Mouse (Mus musculus) bone marrow, adult 2 months (tissue): ENCODE results near the gene Cpne8. TPM values are rescaled to one million over a fixed set of nuclear protein-coding genes. Genes with fewer than 3 reads are reported as not detected.
"Not testable (repeated sequence)": the region's sequence is repeated elsewhere in the genome, so short reads cannot be mapped to it uniquely, and the experiment has no call there.

ENCODE experiments used
- H3K27ac ChIP-seq: fragments of 200-500 bp; 2 replicates; pipeline ENCODE4 v1.5.1; 2012; ENCODE audit warnings: low read depth, mild to moderate bottlenecking, control low read depth, inconsistent platforms, low read length; ENCODE audit not compliant: control insufficient read depth, poor library complexity, insufficient read depth
- H3K4me1 ChIP-seq: fragments of 200-500 bp; 2 replicates; pipeline ENCODE4 v1.6.1; 2011; ENCODE audit warnings: low read length; ENCODE audit not compliant: control insufficient read depth, insufficient read depth
- H3K4me3 ChIP-seq: fragments of 200-500 bp; replicated peaks from 2 replicates; pipeline ENCODE3; 2011; ENCODE audit warnings: mild to moderate bottlenecking, low read depth, low read length, control low read depth; ENCODE audit not compliant: control insufficient read depth
- CTCF ChIP-seq: fragments of 200-500 bp; IDR thresholded peaks from 2 replicates; pipeline ENCODE4 v1.5.1; 2011; ENCODE audit warnings: low read length, control low read depth; ENCODE audit not compliant: control insufficient read depth, insufficient read depth
- POLR2A ChIP-seq: fragments of 200-500 bp; IDR thresholded peaks from 2 replicates; pipeline ENCODE4 v1.6.1; 2011; ENCODE audit warnings: low read depth, mild to moderate bottlenecking, control low read depth, low read length, borderline replicate concordance; ENCODE audit not compliant: control insufficient read depth
- WGBS: fragments of 180-500 bp; shearing (Covaris S2); methylation state at CpG from one replicate; pipeline ENCODE4 v1.1.7; 2018; 5-methylcytosine and 5-hydroxymethylcytosine counted together
- polyA plus RNA-seq: library from polyadenylated mRNA; stranded (reverse); fragments of >200 nt; gene quantifications from 2 replicates; pipeline ENCODE4 v1.2.4, GENCODE M21; 2011; ENCODE audit warnings: low replicate concordance; ENCODE audit not compliant: missing spikeins, insufficient read depth, insufficient read length

Gene Cpne8
- polyA plus RNA-seq, 1 experiment = 2.3 TPM

GRCm38 (mm10) chr15:90491558-90491957 lies 187.7 kb downstream of the Cpne8 start:
- no peak overlapping the region for H3K27ac ChIP-seq
- no peaks in the 10 kb centered on the region for H3K4me1 ChIP-seq
- TF ChIP-seq POLR2A (no peak), CTCF (no peak)
- no peak overlapping the region for H3K4me3 ChIP-seq
- WGBS = 63% methylated on average over 6 of the region's 6 CpGs

GRCm38 (mm10) chr15:90490186-90490585 lies 189.0 kb downstream of the Cpne8 start:
- Histone ChIP-seq H3K4me1 (no peaks in the 10 kb centered on the region), H3K4me3 (no peak overlapping the region), H3K27ac (no peak overlapping the region)
- TF ChIP-seq POLR2A (no peak), CTCF (no peak)
- 78% methylated on average over 7 of the region's 7 CpGs for WGBS

- not testable (repeated sequence) for H3K4me1 ChIP-seq, H3K4me3 ChIP-seq
Measured at GRCm38 (mm10) chr15:90470561-90470960, 208.7 kb downstream of the Cpne8 start.

GRCm38 (mm10) chr15:90463281-90463680 lies 216.0 kb downstream of the Cpne8 start:
- Histone ChIP-seq H3K27ac (no peak overlapping the region), H3K4me3 (no peak overlapping the region), H3K4me1 (no peaks in the 10 kb centered on the region)
- no peak for TF ChIP-seq POLR2A
- TF ChIP-seq CTCF = no peak
- WGBS = 60% methylated on average over 2 of the region's 2 CpGs

More at GRCm38 (mm10) chr15:90470561-90470960, 208.7 kb downstream of the Cpne8 start:
- H3K27ac ChIP-seq = not testable (repeated sequence)

- no peak overlapping the region for H3K27ac ChIP-seq
- WGBS = 85% methylated on average over 1 of the region's 1 CpGs
- no peaks in the 10 kb centered on the region for H3K4me1 ChIP-seq
- TF ChIP-seq CTCF (no peak), POLR2A (no peak)
- no peak overlapping the region for H3K4me3 ChIP-seq
Measured at GRCm38 (mm10) chr15:90446076-90446475, 233.2 kb downstream of the Cpne8 start.
